ENCODE assay signal across 9 mouse cellular contexts in the genomic region with DNA sequence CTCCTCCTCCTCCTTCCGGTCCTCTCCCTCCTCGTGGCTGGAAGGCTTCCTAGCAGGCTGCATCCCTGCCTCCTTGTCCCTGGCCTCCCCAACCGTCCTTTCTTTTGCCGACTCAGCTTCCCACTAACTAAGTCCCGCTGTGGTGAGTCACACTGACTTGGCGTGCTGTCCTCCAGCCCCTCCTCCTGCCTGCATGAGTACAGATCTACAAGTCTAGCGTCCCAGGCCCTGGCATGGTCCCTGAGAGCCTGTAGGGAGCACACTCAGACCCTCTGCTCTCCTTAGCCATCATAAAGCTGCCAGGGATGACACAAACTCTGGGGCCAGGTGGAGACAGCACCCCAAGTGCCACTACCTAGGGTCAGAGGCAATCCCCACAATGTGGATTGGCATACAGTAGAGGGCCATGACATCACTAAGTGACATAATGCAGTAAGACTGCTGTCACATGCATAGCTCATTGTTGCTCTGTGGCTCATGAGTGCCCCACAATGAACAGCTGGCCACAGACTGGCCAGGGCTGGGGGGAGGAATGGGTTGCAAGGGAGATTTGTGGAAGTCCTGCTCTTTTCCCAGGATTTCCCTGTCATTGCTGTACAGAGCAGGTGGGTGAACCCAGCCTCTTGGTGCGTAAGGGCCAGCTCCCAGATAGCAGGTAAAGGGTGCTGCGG. TPM values are rescaled to one million over a fixed set of nuclear protein-coding genes. Genes with fewer than 3 reads are reported as not detected.
DNase-seq lines count a peak whose midpoint lies in the region; ATAC-seq lines count a peak whose summit lies in the region.
"Had no signal": no experiment of that assay in that cellular context is flagged by ENCODE, and none has a peak within 500 bp of the region (broad histone marks: within the 10 kb centered on the region; RNA-seq: fewer than 3 reads in every experiment).

No protein-coding gene starts in this region.

- H3K36me3 ChIP-seq in neural tube, embryonic 14.5 days (ENCODE audit: control insufficient read depth, insufficient read depth, low read length): no peaks in the 10 kb centered on the region
- H3K36me3 ChIP-seq in heart, embryonic 12.5 days: peaks cover 3% of the 10 kb centered on the region; the same call in 1 of the 2 replicates
- H3K36me3 ChIP-seq in midbrain, embryonic 11.5 days (ENCODE audit: control insufficient read depth, insufficient read depth, low read length): no peaks in the 10 kb centered on the region

- ATAC-seq in neural tube, embryonic 14.5 days (ENCODE audit: low read depth): peak; percentile 15; the same call in 1 of the 2 replicates
- ATAC-seq in heart, embryonic 12.5 days (ENCODE audit: insufficient number of reproducible peaks, low FRiP score): peak; percentile 25; the same call in 1 of the 2 replicates
- ATAC-seq in midbrain, embryonic 11.5 days (ENCODE audit: low FRiP score): no peak

- H3K9ac ChIP-seq in neural tube, embryonic 14.5 days (replicated peaks; ENCODE audit: low read depth, low read length): no peak overlapping the region
- no peak overlapping the region for H3K9ac ChIP-seq in heart, embryonic 12.5 days
- H3K9ac ChIP-seq in midbrain, embryonic 11.5 days (ENCODE audit: low read length): no peak overlapping the region
- H3K9ac ChIP-seq: neural tube, embryonic 13.5 days had no signal

- no peaks in the 10 kb centered on the region for H3K4me1 ChIP-seq in neural tube, embryonic 14.5 days (ENCODE audit: control insufficient read depth, insufficient read depth, low read length)
- peaks cover 5% of the 10 kb centered on the region; the same call in 1 of the 2 replicates for H3K4me1 ChIP-seq in heart, embryonic 12.5 days (replicated peaks)
- no peaks in the 10 kb centered on the region for H3K4me1 ChIP-seq in midbrain, embryonic 11.5 days (ENCODE audit: control insufficient read depth, insufficient read depth, low read length)
- H3K4me1 ChIP-seq: neural tube, embryonic 13.5 days had no signal

- H3K9me3 ChIP-seq in neural tube, embryonic 14.5 days (ENCODE audit: control insufficient read depth, low read length): no peaks in the 10 kb centered on the region
- no peaks in the 10 kb centered on the region for H3K9me3 ChIP-seq in heart, embryonic 12.5 days (replicated peaks)
- no peaks in the 10 kb centered on the region for H3K9me3 ChIP-seq in midbrain, embryonic 11.5 days (ENCODE audit: control insufficient read depth, low read length)
- H3K9me3 ChIP-seq: neural tube, embryonic 13.5 days had no signal

- H3K4me3 ChIP-seq in neural tube, embryonic 14.5 days (ENCODE audit: low read depth, low read length): no peak overlapping the region
- no peak overlapping the region for H3K4me3 ChIP-seq in heart, embryonic 12.5 days
- no peak overlapping the region for H3K4me3 ChIP-seq in midbrain, embryonic 11.5 days (ENCODE audit: low read depth, low read length)
- H3K4me3 ChIP-seq: left cerebral cortex, adult 2 months; neural tube, embryonic 13.5 days had no signal

- no peak for DNase-seq in neural tube, embryonic 10.5 days (ENCODE audit: extremely low spot score, low spot score)
- peak; percentile 65 for DNase-seq in adrenal gland, postnatal 25 days
- peak; percentile 73 for DNase-seq in lung, postnatal 10 days
- no peak for DNase-seq in cerebellum, postnatal 14 days
- no peak for DNase-seq in midbrain, embryonic 11.5 days (ENCODE audit: low spot score, missing footprints)

- WGBS in neural tube, embryonic 14.5 days: 64% methylated on average over 8 of the region's 9 CpGs
- 52% methylated on average over 9 of the region's 9 CpGs for WGBS in heart, embryonic 12.5 days
- 75% methylated on average over 9 of the region's 9 CpGs for WGBS in midbrain, embryonic 11.5 days

- H3K27ac ChIP-seq in neural tube, embryonic 14.5 days (ENCODE audit: low read depth, low read length): no peak overlapping the region
- H3K27ac ChIP-seq in heart, embryonic 12.5 days (ENCODE audit: poor library complexity, severe bottlenecking): no peak overlapping the region
- no peak overlapping the region for H3K27ac ChIP-seq in midbrain, embryonic 11.5 days (ENCODE audit: low read depth, low read length)
- H3K27ac ChIP-seq: left cerebral cortex, adult 2 months; neural tube, embryonic 13.5 days had no signal

- H3K4me2 ChIP-seq in neural tube, embryonic 14.5 days (ENCODE audit: low read depth, low read length): no peak overlapping the region
- no peak overlapping the region for H3K4me2 ChIP-seq in heart, embryonic 12.5 days
- H3K4me2 ChIP-seq in midbrain, embryonic 11.5 days: no peak overlapping the region
- H3K4me2 ChIP-seq: neural tube, embryonic 13.5 days had no signal

- H3K27me3 ChIP-seq in neural tube, embryonic 14.5 days (ENCODE audit: control insufficient read depth, insufficient read depth, low read length): no peaks in the 10 kb centered on the region
- 0 out of 2 replicates have a peak, but pooled peaks cover 4% of the 10 kb centered on the region for H3K27me3 ChIP-seq in heart, embryonic 12.5 days (replicated peaks)
- no peaks in the 10 kb centered on the region for H3K27me3 ChIP-seq in midbrain, embryonic 11.5 days (ENCODE audit: control insufficient read depth, insufficient read depth, low read length)
- H3K27me3 ChIP-seq: neural tube, embryonic 13.5 days had no signal

RNA-seq across cellular contexts. Expression of gene Orm1, which starts 28.1 kb away (rescaled TPM):
- not detected in 2 replicates for polyA plus RNA-seq in neural tube, embryonic 14.5 days (2014; fragmentation: Nextera tagmentation; extraction: Ambion mirVana)
- 28.8 and 42.3 TPM in 2 replicates for total RNA-seq in adrenal gland, postnatal 25 days (2021)
- not detected in 2 replicates for polyA plus RNA-seq in heart, embryonic 12.5 days (2016; fragmentation: Nextera tagmentation; extraction: Ambion mirVana)
- polyA plus RNA-seq in midbrain, embryonic 11.5 days (2014; fragmentation: Nextera tagmentation; extraction: Ambion mirVana): not detected in 2 replicates
- total RNA-seq: left cerebral cortex, adult 2 months had no signal
- polyA plus RNA-seq: neural tube, embryonic 13.5 days had no signal

RNA-seq across cellular contexts. Expression of gene Orm3, which starts 39.8 kb away (rescaled TPM):
- polyA plus RNA-seq in neural tube, embryonic 14.5 days (2014; fragmentation: Nextera tagmentation; extraction: Ambion mirVana): not detected in 2 replicates
- total RNA-seq in adrenal gland, postnatal 25 days (2021): 9.9 and 10.4 TPM in 2 replicates
- not detected in 2 replicates for polyA plus RNA-seq in heart, embryonic 12.5 days (2016; fragmentation: Nextera tagmentation; extraction: Ambion mirVana)
- not detected in 2 replicates for polyA plus RNA-seq in midbrain, embryonic 11.5 days (2014; fragmentation: Nextera tagmentation; extraction: Ambion mirVana)
- total RNA-seq: left cerebral cortex, adult 2 months had no signal
- polyA plus RNA-seq: neural tube, embryonic 13.5 days had no signal

RNA-seq across cellular contexts. Expression of gene Orm2, which starts 46.0 kb away (rescaled TPM):
- polyA plus RNA-seq in neural tube, embryonic 14.5 days (2014; fragmentation: Nextera tagmentation; extraction: Ambion mirVana): not detected in 2 replicates
- 3.3 and 6.7 TPM in 2 replicates for total RNA-seq in adrenal gland, postnatal 25 days (2021)
- polyA plus RNA-seq in heart, embryonic 12.5 days (2016; fragmentation: Nextera tagmentation; extraction: Ambion mirVana): not detected in 2 replicates
- polyA plus RNA-seq in midbrain, embryonic 11.5 days (2014; fragmentation: Nextera tagmentation; extraction: Ambion mirVana): not detected in 2 replicates
- total RNA-seq: left cerebral cortex, adult 2 months had no signal
- polyA plus RNA-seq: neural tube, embryonic 13.5 days had no signal

Comparison
In these comparisons a context has a peak if more than half of its experiments do, and no peak if none do; other contexts are left out.
1. DNase-seq: peak in adrenal gland, postnatal 25 days (single experiment) and lung, postnatal 10 days (single experiment); none in neural tube, embryonic 10.5 days (single experiment), cerebellum, postnatal 14 days (0 of 2) and midbrain, embryonic 11.5 days (single experiment).